Mouse (Mus musculus) ES-CJ7 (cell line): ENCODE results near the gene Prps2.
"Not testable (repeated sequence)": the region's sequence is repeated elsewhere in the genome, so short reads cannot be mapped to it uniquely, and the experiment has no call there.

ENCODE experiments used
- DNase-seq: peaks from one replicate; pipeline ENCODE4 v3.0.0; 2011; ENCODE audit warnings: low read depth, low spot score

Gene Prps2

DNA sequence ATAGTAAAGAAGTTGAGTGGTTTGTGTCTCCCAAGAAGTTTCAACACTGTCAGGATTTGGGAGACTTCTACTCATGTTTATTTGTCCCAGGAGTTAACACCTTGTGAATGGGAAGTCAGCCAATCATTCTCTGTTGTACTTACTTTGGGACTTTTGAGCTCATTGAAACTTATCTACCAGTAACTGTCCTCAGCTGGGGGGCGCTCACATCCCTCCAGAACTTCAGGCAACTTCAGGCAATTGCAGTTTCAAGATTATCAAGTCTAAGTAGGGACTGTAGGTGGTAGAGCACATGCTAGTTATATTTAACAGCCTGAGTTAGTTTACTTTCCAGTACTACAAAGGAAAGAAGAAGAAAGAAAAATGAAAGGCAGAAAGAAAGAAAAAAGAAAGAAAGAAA is 58.8 kb downstream of the Prps2 start:
- no peak for DNase-seq

DNA sequence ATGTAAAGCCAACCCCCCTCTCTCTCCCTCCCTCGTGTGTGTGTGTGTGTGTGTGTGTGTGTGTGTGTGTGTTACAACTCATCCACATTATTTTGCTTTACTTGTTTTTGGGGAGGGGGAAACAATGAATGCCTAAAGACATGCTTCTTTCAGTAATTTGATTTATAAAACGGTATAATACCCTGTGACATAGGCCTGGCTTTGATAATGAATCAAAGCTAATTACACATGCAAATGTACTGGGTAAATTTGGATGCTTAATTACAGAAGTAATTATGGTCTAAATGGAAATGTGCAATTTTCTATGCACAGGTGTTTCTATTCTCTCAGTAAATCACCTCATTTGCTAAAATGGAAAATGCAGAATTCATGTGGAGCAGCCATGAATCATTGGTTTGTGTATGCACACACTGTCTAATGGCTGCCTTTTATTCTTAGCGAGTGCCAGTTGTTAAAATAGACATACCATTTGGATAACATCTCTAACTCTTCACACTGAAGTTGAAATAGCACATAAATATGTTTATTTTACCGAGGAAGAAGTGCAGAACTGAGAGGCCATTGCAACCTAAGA is 61.2 kb downstream of the Prps2 start:
- DNase-seq, result no peak

DNA sequence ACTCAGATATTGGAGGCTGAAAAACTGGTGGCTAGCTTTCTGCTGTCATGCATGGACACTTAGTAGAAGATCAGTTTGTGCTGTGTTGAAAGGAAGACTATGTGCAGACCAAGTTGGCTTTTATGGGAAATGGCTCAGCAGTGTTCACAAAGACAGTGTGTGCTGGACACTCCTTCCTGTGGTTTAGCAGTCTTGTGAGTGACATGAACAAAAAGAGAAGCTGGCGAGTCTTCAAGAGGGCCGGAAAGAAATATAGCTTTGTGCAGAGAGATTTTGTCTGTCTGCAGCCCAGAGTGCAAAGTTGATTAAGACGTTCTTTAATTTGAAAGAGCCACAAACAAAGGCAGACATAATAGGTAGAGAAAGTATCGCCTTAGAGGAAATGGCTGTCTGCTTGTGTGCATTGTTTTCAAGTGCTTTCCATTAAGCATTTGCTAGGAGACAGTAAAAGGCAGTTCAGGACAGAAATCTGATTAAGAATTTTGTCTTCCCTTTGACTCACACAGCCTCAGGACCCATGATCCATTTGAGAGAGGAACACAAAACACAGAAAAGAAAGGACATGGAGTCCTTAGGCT is 63.6 kb downstream of the Prps2 start:
- DNase-seq, result no peak

DNA sequence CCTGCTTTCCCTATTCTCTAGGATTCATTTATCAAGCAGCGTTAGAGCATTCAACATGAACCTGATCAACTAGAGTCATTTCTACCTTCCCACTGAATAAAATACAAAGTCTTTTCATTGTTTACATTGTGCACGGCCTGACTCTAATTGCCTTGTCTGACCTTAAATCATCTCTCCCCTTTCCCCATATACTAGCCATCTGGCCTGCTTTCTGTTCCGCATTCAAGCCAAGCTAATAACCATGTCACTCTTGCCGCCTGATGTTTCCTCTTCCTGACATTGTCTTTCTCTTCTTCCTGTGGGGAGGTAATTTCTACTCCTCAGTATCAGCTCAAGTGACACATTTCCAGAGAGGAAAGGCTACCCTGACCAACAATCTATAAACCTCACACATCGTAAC is 66.8 kb downstream of the Prps2 start:
- no peak for DNase-seq

DNA sequence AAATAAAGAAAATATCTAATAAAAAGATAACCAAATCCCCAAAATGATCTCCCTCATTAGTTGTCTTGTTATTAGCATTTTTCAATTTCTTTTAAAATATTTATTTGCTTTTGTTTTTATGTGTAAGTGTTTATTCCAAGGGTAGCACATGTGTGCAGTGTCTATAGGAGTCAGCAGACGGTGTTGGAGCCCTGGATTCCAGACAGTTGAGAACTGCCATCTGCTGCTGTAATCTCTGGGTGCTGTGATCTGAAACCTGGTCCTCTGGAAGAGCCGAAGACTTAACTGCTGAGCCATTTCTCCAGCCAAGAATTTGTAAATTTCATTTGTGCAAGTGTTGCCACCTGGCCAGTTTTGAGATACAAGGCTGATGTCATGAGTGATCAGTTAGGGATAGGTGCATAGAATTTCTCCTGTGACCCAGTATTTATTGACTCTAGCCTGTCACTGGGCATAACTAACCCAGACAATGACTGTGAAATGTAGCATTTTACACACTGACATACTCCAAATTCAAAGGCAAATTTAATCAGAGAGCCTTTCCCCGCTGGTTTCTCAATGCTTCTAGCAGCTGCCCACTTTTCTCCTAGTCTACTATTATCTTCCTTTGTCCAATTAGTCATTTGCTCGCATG is 67.3 kb downstream of the Prps2 start:
- no peak for DNase-seq

DNA sequence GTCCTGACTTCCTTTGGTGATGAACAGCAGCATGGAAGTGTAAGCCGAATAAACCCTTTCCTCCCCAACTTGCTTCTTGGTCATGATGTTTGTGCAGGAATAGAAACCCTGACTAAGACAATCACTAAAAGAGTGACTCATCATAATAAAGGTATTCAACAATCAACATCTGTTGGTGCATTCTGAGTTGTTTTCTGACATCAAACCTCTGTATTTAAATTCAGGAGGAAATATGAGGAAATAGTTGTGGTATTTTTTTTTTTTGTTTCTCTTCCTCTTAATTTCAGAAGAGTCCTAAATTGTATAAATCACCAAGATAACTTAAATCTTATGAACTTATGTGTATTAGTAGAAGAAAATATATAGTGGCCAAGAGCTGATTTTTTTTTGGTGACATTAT is 80.5 kb downstream of the Prps2 start:
- not testable (repeated sequence) for DNase-seq
